Mouse (Mus musculus) CD4-positive, CD25-positive, alpha-beta regulatory T cell, adult 4 months (primary cell): Measurements from ENCODE around the gene Pdxdc1. TPM values are rescaled to one million over a fixed set of nuclear protein-coding genes. Genes with fewer than 3 reads are reported as not detected.
"Not testable (repeated sequence)": the region's sequence is repeated elsewhere in the genome, so short reads cannot be mapped to it uniquely, and the experiment has no call there.

Experiments
- ATAC-seq: one replicate; pipeline ENCODE4 v1.8.0; 2017
- polyA plus RNA-seq, 2 experiments: library from polyadenylated mRNA; unstranded; fragments of 100-300 nt; shearing (Covaris generic); gene quantifications; one replicate each; pipeline ENCODE4 v1.2.1; 2017

Gene Pdxdc1
- polyA plus RNA-seq, 2 experiments from 2014 or later: 21.0 to 28.2 TPM

GRCm38 (mm10) chr16:13883094-13883774 lies 19.7 kb downstream of the Pdxdc1 start:
- no peak for ATAC-seq

GRCm38 (mm10) chr16:13875483-13875882 lies 27.4 kb downstream of the Pdxdc1 start:
- no peak for ATAC-seq

- no peak for ATAC-seq
These were observed 34.9 kb downstream of the Pdxdc1 start for GRCm38 (mm10) chr16:13867910-13868514.

- not testable (repeated sequence) for ATAC-seq
These were observed 35.5 kb downstream of the Pdxdc1 start for GRCm38 (mm10) chr16:13867406-13867805.

GRCm38 (mm10) chr16:13866616-13867015 lies 36.3 kb downstream of the Pdxdc1 start:
- ATAC-seq: no peak

- no peak for ATAC-seq
These were observed 36.9 kb downstream of the Pdxdc1 start for GRCm38 (mm10) chr16:13866076-13866475.

- no peak for ATAC-seq
These were observed 49.0 kb downstream of the Pdxdc1 start for GRCm38 (mm10) chr16:13853886-13854285.

GRCm38 (mm10) chr16:13851446-13851845 lies 51.5 kb downstream of the Pdxdc1 start:
- no peak for ATAC-seq

- peak; percentile 67 for ATAC-seq
These were observed 54.6 kb downstream of the Pdxdc1 start for GRCm38 (mm10) chr16:13848310-13848709.

- ATAC-seq: no peak
These were observed 56.3 kb downstream of the Pdxdc1 start for GRCm38 (mm10) chr16:13846675-13847074.

GRCm38 (mm10) chr16:13845031-13845430 lies 57.9 kb downstream of the Pdxdc1 start:
- peak; percentile 29 for ATAC-seq

GRCm38 (mm10) chr16:13840956-13841355 lies 62.0 kb downstream of the Pdxdc1 start:
- no peak for ATAC-seq

GRCm38 (mm10) chr16:13840056-13840455 lies 62.9 kb downstream of the Pdxdc1 start:
- ATAC-seq: no peak

GRCm38 (mm10) chr16:13834382-13834781 lies 68.5 kb downstream of the Pdxdc1 start:
- ATAC-seq: no peak

- no peak for ATAC-seq
These were observed 71.3 kb downstream of the Pdxdc1 start for GRCm38 (mm10) chr16:13831606-13832005.

GRCm38 (mm10) chr16:13830444-13830843 lies 72.5 kb downstream of the Pdxdc1 start:
- no peak for ATAC-seq

- ATAC-seq: no peak
These were observed 76.4 kb downstream of the Pdxdc1 start for GRCm38 (mm10) chr16:13826511-13826910.

GRCm38 (mm10) chr16:13825781-13826490 lies 77.0 kb downstream of the Pdxdc1 start:
- no peak for ATAC-seq

GRCm38 (mm10) chr16:13820771-13821170 lies 82.2 kb downstream of the Pdxdc1 start:
- no peak for ATAC-seq

- ATAC-seq: peak; percentile 4
These were observed 83.0 kb downstream of the Pdxdc1 start for GRCm38 (mm10) chr16:13819806-13820500.

GRCm38 (mm10) chr16:13819394-13819743 lies 83.6 kb downstream of the Pdxdc1 start:
- ATAC-seq: peak; percentile 43

- ATAC-seq: peak; percentile 84
These were observed 84.2 kb downstream of the Pdxdc1 start, which contains the start of gene Ntan1 for GRCm38 (mm10) chr16:13818560-13819393. TSS of gene Ntan1 (plus strand) at chr16:13818845.
